Mouse (Mus musculus) erythroblast, embryonic 14.5 days (primary cell): ENCODE measurements around the gene Otub1. TPM values are rescaled to one million over a fixed set of nuclear protein-coding genes. Genes with fewer than 3 reads are reported as not detected.

Experiments
- H3K27me3 ChIP-seq: 2 replicates; pipeline ENCODE4 v1.6.1; 2012; ENCODE audit warnings: inconsistent platforms; ENCODE audit not compliant: control insufficient read depth
- H3K36me3 ChIP-seq: 2 replicates; pipeline ENCODE4 v1.6.1; 2012; ENCODE audit warnings: mild to moderate bottlenecking, inconsistent platforms; ENCODE audit not compliant: control insufficient read depth
- H3K4me1 ChIP-seq: 2 replicates; pipeline ENCODE4 v1.6.1; 2012; ENCODE audit warnings: inconsistent platforms; ENCODE audit not compliant: control insufficient read depth
- H3K4me3 ChIP-seq: replicated peaks from 2 replicates; pipeline ENCODE3; 2012; ENCODE audit warnings: moderate library complexity, mild to moderate bottlenecking, inconsistent platforms
- H3K9me3 ChIP-seq: 2 replicates; pipeline ENCODE4 v1.6.1; 2012; ENCODE audit warnings: low read length, inconsistent platforms, mixed read lengths; ENCODE audit not compliant: control insufficient read depth
- GATA1 ChIP-seq: IDR thresholded peaks from 2 replicates; pipeline ENCODE4 v1.6.1; 2012; ENCODE audit warnings: low read length, inconsistent platforms, mixed read lengths
- TAL1 ChIP-seq: IDR thresholded peaks from 3 replicates; pipeline ENCODE4 v1.6.1; 2012; ENCODE audit warnings: low read length, inconsistent platforms, mixed read lengths
- polyA plus RNA-seq: library from polyadenylated mRNA; stranded (reverse); fragments of >175 nt; gene quantifications from 2 replicates; pipeline ENCODE4 v1.2.3, GENCODE M21; 2012

The Otub1 gene
- polyA plus RNA-seq, 1 experiment = 9.4 TPM

DNA sequence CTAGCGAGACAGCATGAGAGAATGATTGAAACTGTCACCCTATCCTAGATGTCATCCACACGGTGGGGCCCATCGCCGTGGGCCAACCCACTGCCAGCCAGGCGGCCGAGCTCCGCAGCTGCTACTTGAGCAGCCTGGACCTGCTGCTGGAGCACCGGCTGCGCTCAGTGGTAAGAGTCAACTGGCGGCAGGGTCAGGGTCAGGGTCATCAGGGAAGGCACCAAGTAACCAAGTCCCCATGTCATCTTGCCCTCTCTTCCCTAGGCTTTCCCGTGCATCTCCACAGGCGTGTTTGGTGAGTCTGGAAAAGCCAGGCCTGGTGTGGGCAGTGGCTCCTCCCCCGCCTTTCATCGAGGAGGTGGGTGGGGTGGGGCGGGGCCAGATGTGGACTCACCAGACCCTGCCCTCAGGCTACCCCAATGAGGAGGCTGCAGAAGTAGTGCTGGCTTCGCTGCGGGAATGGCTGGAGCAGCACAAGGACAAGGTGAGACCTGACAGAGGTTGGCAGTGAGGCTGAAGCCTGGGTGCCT lies 9.3 kb downstream of the Otub1 start:
- no peaks in the 10 kb centered on the region for H3K9me3 ChIP-seq
- H3K27me3 ChIP-seq = no peaks in the 10 kb centered on the region
- H3K4me3 ChIP-seq = no peak overlapping the region
- peaks cover 55% of the 10 kb centered on the region for H3K36me3 ChIP-seq
- H3K4me1 ChIP-seq = peaks cover 21% of the 10 kb centered on the region
- TF ChIP-seq GATA1 = no peak
- TF ChIP-seq TAL1 = no peak

- peaks cover 21% of the 10 kb centered on the region for H3K4me1 ChIP-seq
Observed at GRCm38 (mm10) chr19:7195900-7196728, 10.0 kb downstream of the Otub1 start.

GRCm38 (mm10) chr19:7192561-7192967 lies 13.6 kb downstream of the Otub1 start:
- H3K36me3 ChIP-seq = peaks cover 12% of the 10 kb centered on the region
- no peak overlapping the region for H3K4me3 ChIP-seq
- no peaks in the 10 kb centered on the region for H3K9me3 ChIP-seq
- H3K27me3 ChIP-seq = 0 out of 2 replicates have a peak, but pooled peaks cover 2% of the 10 kb centered on the region
- no peak for TF ChIP-seq GATA1
- TF ChIP-seq TAL1 = no peak
- peaks cover 19% of the 10 kb centered on the region for H3K4me1 ChIP-seq

More at GRCm38 (mm10) chr19:7195900-7196728, 10.0 kb downstream of the Otub1 start:
- no peak for TF ChIP-seq GATA1
- no peak for TF ChIP-seq TAL1
- H3K27me3 ChIP-seq = 0 out of 2 replicates have a peak, but pooled peaks cover 2% of the 10 kb centered on the region
- H3K4me3 ChIP-seq = no peak overlapping the region
- peaks cover 48% of the 10 kb centered on the region for H3K36me3 ChIP-seq
- H3K9me3 ChIP-seq = no peaks in the 10 kb centered on the region

DNA sequence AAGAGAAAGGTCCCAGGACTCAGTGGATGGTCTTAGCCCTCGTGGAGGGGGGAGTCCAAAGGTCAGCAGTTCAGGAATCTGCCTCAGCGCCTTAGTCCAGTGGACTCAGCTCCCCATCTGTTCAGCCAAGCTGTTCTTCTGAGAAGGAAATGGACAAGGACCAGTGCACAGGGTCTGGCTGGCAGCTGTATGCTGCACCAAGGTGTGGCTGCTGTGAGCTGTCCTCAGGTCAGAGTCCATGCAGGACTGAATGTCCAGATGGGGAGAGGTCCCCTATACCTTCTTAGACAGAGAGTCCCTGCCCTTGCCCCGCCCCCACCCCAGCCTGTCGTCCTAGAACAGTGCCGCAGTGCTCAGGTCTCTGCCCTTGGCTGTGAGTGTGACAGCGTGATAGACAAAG lies 14.5 kb downstream of the Otub1 start:
- Histone ChIP-seq H3K9me3 (no peaks in the 10 kb centered on the region), H3K4me3 (no peak overlapping the region), H3K4me1 (peaks cover 15% of the 10 kb centered on the region), H3K27me3 (peaks cover 6% of the 10 kb centered on the region), H3K36me3 (peaks cover 3% of the 10 kb centered on the region)
- no peak for TF ChIP-seq TAL1
- TF ChIP-seq GATA1 = no peak

DNA sequence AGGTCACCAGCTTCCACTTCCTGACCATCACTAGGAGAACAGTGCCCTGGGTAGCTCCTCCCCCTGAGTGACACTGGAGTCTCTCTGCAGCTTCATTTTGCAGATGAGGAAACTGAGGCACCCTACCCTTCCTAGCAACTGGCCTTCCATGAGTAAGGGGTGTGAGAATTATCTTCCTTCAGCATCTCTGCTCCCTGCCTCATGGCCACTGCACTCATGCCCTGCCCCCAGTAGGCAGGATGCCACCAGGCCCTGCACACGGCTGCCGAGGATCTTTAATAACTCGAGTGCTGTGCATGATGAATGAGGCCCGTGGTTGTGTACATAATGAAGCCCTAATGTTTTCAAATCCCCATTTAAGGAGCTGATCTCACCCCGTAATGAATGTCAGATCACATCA lies 15.1 kb downstream of the Otub1 start:
- Histone ChIP-seq H3K4me3 (no peak overlapping the region), H3K27me3 (peaks cover 12% of the 10 kb centered on the region), H3K9me3 (no peaks in the 10 kb centered on the region), H3K36me3 (no peaks in the 10 kb centered on the region), H3K4me1 (peaks cover 8% of the 10 kb centered on the region)
- TF ChIP-seq GATA1 (no peak), TAL1 (no peak)

DNA sequence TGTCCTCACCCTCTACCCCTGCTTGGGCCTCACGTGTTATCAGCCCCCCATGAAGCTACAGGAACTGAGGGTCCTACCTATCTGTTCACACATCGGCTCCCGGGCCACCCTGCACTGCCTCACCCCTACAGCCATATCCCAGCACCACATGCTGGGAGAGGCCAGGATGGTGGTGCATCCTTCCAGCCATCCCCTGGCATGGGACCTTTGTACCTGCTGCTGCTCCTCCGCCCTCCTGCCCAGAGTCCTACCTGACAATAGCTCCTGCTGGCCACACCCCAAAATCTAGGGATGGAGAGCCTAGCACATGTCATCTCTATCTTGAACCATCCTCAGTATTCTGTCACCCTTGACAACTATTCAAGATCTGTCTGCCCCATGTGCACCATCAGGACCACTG lies 17.1 kb downstream of the Otub1 start:
- H3K4me3 ChIP-seq = no peak overlapping the region
- no peaks in the 10 kb centered on the region for H3K9me3 ChIP-seq
- H3K27me3 ChIP-seq = peaks cover 24% of the 10 kb centered on the region
- no peak for TF ChIP-seq TAL1
- TF ChIP-seq GATA1 = no peak
- peaks cover 5% of the 10 kb centered on the region for H3K4me1 ChIP-seq
- H3K36me3 ChIP-seq = no peaks in the 10 kb centered on the region

DNA sequence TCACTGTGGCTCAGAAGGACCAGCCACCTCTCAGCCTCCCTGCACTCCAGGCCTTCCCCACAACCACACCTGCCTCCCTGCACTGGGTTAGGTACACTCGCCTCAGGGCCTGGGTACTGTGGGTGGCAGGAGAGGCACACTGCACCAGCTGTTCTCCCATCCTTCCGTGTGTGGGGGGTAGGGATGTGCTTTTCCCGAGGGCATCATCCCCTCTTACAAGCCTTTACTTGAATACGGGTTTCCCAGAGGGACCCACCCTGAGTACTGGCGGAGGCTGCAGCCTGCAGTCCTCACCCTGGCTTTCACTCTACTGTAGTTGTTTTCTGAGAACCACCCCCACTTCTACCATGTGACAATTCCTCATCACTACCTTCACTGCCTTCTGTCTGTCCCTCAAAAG lies 19.0 kb downstream of the Otub1 start:
- TF ChIP-seq GATA1 (no peak), TAL1 (no peak)
- Histone ChIP-seq H3K4me3 (no peak overlapping the region), H3K36me3 (no peaks in the 10 kb centered on the region), H3K27me3 (peaks cover 43% of the 10 kb centered on the region), H3K4me1 (peaks cover 9% of the 10 kb centered on the region), H3K9me3 (no peaks in the 10 kb centered on the region)

DNA sequence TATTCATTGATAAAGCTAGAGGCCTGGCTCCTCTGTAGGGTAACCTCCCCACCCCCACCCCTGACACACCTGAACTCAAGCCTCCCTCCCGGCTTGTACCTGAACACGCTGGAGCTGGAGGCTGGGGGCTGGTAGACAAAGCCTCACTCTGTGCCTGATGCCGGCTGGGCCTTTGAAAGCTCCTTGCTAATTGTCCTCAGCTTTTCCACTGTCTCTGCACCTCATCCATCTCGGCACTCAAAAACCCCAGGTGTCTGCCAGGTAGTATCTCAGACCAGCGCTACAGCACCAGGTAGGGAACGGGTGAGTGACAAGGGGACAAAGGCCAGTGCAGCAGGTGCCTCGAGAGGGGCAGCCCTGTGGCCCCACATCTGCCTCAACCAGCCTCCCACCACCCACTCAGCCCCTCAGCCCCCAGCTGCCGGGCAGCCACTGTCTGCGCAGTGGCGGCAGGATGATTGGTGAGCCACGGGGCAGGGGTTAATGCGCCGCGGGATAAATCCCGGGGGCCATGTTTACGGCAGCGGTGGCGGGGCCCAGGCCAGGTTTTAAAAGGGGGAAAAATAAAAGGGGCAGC lies 20.3 kb downstream of the Otub1 start:
- H3K27me3 ChIP-seq = peaks cover 54% of the 10 kb centered on the region
- TF ChIP-seq GATA1 (no peak), TAL1 (no peak)
- H3K36me3 ChIP-seq = no peaks in the 10 kb centered on the region

DNA sequence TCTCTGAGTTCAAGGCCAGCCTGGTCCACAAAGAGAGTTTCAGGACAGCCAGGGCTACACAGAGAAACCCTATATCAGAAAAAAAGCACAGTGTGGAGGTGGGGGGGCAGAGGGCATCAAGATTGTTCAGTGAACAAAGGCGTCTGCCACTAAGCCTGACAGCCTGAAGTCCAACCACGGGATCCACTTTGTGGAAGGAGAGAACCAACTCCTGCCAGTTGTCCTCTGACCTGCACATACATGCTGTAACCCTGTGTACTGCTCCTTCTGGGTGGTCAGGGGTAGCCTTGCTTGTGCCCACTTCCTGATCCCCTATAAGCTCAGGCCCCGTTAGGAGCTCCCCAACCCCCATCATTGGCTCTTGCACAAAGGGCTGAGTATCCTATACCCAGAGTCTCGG lies 21.1 kb downstream of the Otub1 start:
- no peak overlapping the region for H3K4me3 ChIP-seq

More for the DNA sequence above, 20.3 kb downstream of the Otub1 start:
- no peaks in the 10 kb centered on the region for H3K9me3 ChIP-seq
- no peak overlapping the region for H3K4me3 ChIP-seq
- peaks cover 10% of the 10 kb centered on the region for H3K4me1 ChIP-seq

More for the DNA sequence above, 21.1 kb downstream of the Otub1 start:
- no peaks in the 10 kb centered on the region for H3K9me3 ChIP-seq
- peaks cover 10% of the 10 kb centered on the region for H3K4me1 ChIP-seq
- H3K27me3 ChIP-seq = peaks cover 57% of the 10 kb centered on the region
- H3K36me3 ChIP-seq = no peaks in the 10 kb centered on the region
- TF ChIP-seq TAL1 (no peak), GATA1 (no peak)
